Mouse (Mus musculus) MEL (cell line): ENCODE results near the gene Nptxr.

Source experiments
- BHLHE40 ChIP-seq: IDR thresholded peaks from 2 replicates; pipeline ENCODE4 v1.6.1; 2012; ENCODE audit warnings: low read depth, mild to moderate bottlenecking, inconsistent platforms, low read length, improper control_type of control experiment, borderline replicate concordance
- CHD2 ChIP-seq: IDR thresholded peaks from 2 replicates; pipeline ENCODE4 v1.6.1; 2011; ENCODE audit warnings: low read length, improper control_type of control experiment
- CTCF ChIP-seq, 3 experiments: IDR thresholded peaks in 2 of 3; conservative IDR thresholded peaks in 1 of 3; 2 replicates each; pipeline ENCODE4 v1.5.1; 2011 to 2012; ENCODE audit warnings: low read length in 3 of 3, low read depth in 2 of 3, mild to moderate bottlenecking in 2 of 3, improper control_type of control experiment in 1 of 3, inconsistent platforms in 1 of 3, mixed read lengths in 1 of 3, moderate library complexity in 1 of 3; ENCODE audit not compliant: control insufficient read depth in 1 of 3, insufficient read depth in 1 of 3, poor library complexity in 1 of 3, severe bottlenecking in 1 of 3
- E2F4 ChIP-seq: IDR thresholded peaks from 2 replicates; pipeline ENCODE4 v1.6.1; 2011; ENCODE audit warnings: low read depth, low read length, improper control_type of control experiment, borderline replicate concordance
- EP300 ChIP-seq, 2 experiments: IDR thresholded peaks; 2 replicates each; pipeline ENCODE4 v1.6.1; 2011; ENCODE audit warnings: improper control_type of control experiment in 2 of 2, low read length in 2 of 2, low read depth in 1 of 2, mild to moderate bottlenecking in 1 of 2
- MEF2A ChIP-seq: IDR thresholded peaks from 2 replicates; pipeline ENCODE4 v1.6.1; 2014; ENCODE audit warnings: low read depth, mild to moderate bottlenecking, inconsistent platforms, low read length, improper control_type of control experiment; ENCODE audit not compliant: poor library complexity, insufficient replicate concordance, severe bottlenecking; ENCODE audit errors: extremely low read depth
- MYC ChIP-seq: IDR thresholded peaks from 2 replicates; pipeline ENCODE4 v1.6.1; 2011; ENCODE audit warnings: low read depth, mild to moderate bottlenecking, low read length, improper control_type of control experiment, moderate library complexity
- POLR2A ChIP-seq, 2 experiments: IDR thresholded peaks; 2 replicates each; pipeline ENCODE4 v1.6.1; 2011 to 2012; ENCODE audit warnings: low read length in 2 of 2, mild to moderate bottlenecking in 2 of 2, control low read depth in 1 of 2, improper control_type of control experiment in 1 of 2, low read depth in 1 of 2, moderate library complexity in 1 of 2; ENCODE audit not compliant: control insufficient read depth in 1 of 2, insufficient read depth in 1 of 2, poor library complexity in 1 of 2
- POLR2AphosphoS2 ChIP-seq: IDR thresholded peaks from 2 replicates; pipeline ENCODE4 v1.6.1; 2011; ENCODE audit warnings: low read length, improper control_type of control experiment
- TAL1 ChIP-seq: IDR thresholded peaks from 2 replicates; pipeline ENCODE4 v1.6.1; 2012; ENCODE audit warnings: mild to moderate bottlenecking, inconsistent platforms, low read length, moderate library complexity, mixed read lengths
- ZNF384 ChIP-seq: IDR thresholded peaks from 2 replicates; pipeline ENCODE4 v1.6.1; 2012; ENCODE audit warnings: low read depth, mild to moderate bottlenecking, inconsistent platforms, low read length, improper control_type of control experiment

GRCm38 (mm10) chr15:79833251-79834050, 28.9 kb upstream of the Nptxr start:
- TF ChIP-seq CTCF (IDR thresholded peaks at IDR 0.05 in 2 of 3, conservative IDR thresholded peaks at IDR 0.05 in 1 of 3; ENCODE audit: control insufficient read depth in 1 of 3, insufficient read depth in 1 of 3, low read depth in 2 of 3, low read length in 3 of 3, poor library complexity in 1 of 3, severe bottlenecking in 1 of 3) (no peak), CHD2 (no peak), POLR2A (IDR thresholded peaks at IDR 0.05; ENCODE audit: control insufficient read depth in 1 of 2, insufficient read depth in 1 of 2, low read depth in 1 of 2, low read length in 2 of 2, poor library complexity in 1 of 2) (no peak), ZNF384 (peak; percentile 72), POLR2AphosphoS2 (no peak), BHLHE40 (no peak), EP300 (IDR thresholded peaks at IDR 0.05; ENCODE audit: low read depth in 1 of 2, low read length in 2 of 2) (no peak), MEF2A (no peak), TAL1 (no peak), MYC (no peak), E2F4 (no peak)
